Mouse (Mus musculus) hindbrain, embryonic 13.5 days (tissue): ENCODE results near the gene Tnfrsf17. TPM values are rescaled to one million over a fixed set of nuclear protein-coding genes. Genes with fewer than 3 reads are reported as not detected.
A peak's percentile ranks its signal among the peaks of the same experiment; 100 is the strongest.
"Not testable (repeated sequence)": the region's sequence is repeated elsewhere in the genome, so short reads cannot be mapped to it uniquely, and the experiment has no call there.

Experiments used
- ATAC-seq: fragments of 200-750 bp; cut with Nextera tagmentation; 2 replicates; pipeline ENCODE4 v1.8.0; 2017; ENCODE audit warnings: moderate TSS enrichment; ENCODE audit not compliant: low FRiP score
- H3K27ac ChIP-seq: fragments of 300-500 bp; sonication (generic); 2 replicates; pipeline ENCODE4 v1.5.1; 2015; ENCODE audit warnings: inconsistent platforms, mild to moderate bottlenecking, moderate library complexity
- H3K27me3 ChIP-seq: fragments of 300-500 bp; sonication (generic); 2 replicates; pipeline ENCODE4 v1.6.1; 2015; ENCODE audit warnings: mild to moderate bottlenecking, inconsistent platforms
- H3K36me3 ChIP-seq: fragments of 300-500 bp; sonication (generic); 2 replicates; pipeline ENCODE4 v1.6.1; 2015; ENCODE audit warnings: mild to moderate bottlenecking, inconsistent platforms
- H3K4me1 ChIP-seq: fragments of 300-500 bp; sonication (generic); replicated peaks from 2 replicates; pipeline ENCODE4 v1.6.1; 2015; ENCODE audit warnings: inconsistent platforms
- H3K4me2 ChIP-seq: fragments of 300-500 bp; sonication (generic); 2 replicates; pipeline ENCODE4 v1.6.1; 2015; ENCODE audit warnings: inconsistent platforms, mild to moderate bottlenecking, moderate library complexity
- H3K4me3 ChIP-seq: fragments of 300-500 bp; sonication (generic); 2 replicates; pipeline ENCODE4 v1.5.1; 2015; ENCODE audit warnings: mild to moderate bottlenecking, inconsistent platforms
- H3K9ac ChIP-seq: fragments of 300-500 bp; sonication (generic); 2 replicates; pipeline ENCODE4 v1.6.1; 2015; ENCODE audit warnings: mild to moderate bottlenecking, inconsistent platforms
- H3K9me3 ChIP-seq: fragments of 300-500 bp; sonication (generic); 2 replicates; pipeline ENCODE4 v1.6.1; 2016; ENCODE audit warnings: inconsistent platforms
- WGBS: fragments of 180-500 bp; shearing (Covaris S2); methylation state at CpG from one replicate; pipeline ENCODE4 v1.1.7; 2015; 5-methylcytosine and 5-hydroxymethylcytosine counted together
- polyA plus RNA-seq: library from polyadenylated mRNA; unstranded; fragments of >200 nt; fragmentation: Nextera tagmentation; extraction: Ambion mirVana; gene quantifications from 2 replicates; pipeline ENCODE4 v1.2.1, GENCODE M21; 2015

The Tnfrsf17 gene
- polyA plus RNA-seq = not detected in 2 replicates

DNA sequence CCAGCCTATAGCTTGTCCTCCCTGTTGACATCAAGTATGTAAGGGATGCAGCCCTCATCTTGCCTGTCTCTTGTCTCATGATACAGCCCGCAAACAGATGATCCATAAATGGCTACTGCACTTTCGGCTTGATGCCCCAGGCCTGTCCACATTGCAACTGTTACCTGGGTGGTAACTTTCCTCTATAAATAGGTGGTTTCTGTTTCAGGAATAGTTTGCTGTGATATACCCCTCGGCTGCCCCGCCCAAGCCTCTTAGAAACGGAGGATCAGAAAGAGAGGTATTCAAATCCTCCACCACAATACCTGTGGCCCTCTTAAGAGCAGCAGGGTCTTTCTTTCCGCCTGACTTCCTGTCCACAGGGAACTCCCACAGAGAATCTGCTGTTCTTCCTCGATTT is at the start of gene Tnfrsf17:
TSS of gene Tnfrsf17 (plus strand) at position 301 of the 400 bp plus-strand sequence.
- no peak for ATAC-seq
- H3K4me3 ChIP-seq = no peak within 1 kb of the TSS
- no peak within 1 kb of the TSS for H3K27ac ChIP-seq
- H3K9me3 ChIP-seq = no peaks in the 10 kb centered on the region
- 72% methylated on average over 7 of the region's 7 CpGs for WGBS
- H3K36me3 ChIP-seq = no peaks in the 10 kb centered on the region
- H3K4me2 ChIP-seq = no peak within 1 kb of the TSS
- H3K27me3 ChIP-seq = no peaks in the 10 kb centered on the region
- no peaks in the 10 kb centered on the region for H3K4me1 ChIP-seq
- H3K9ac ChIP-seq = 0 out of 2 replicates have a peak within 1 kb of the TSS, but pooled peaks have one; percentile 0

DNA sequence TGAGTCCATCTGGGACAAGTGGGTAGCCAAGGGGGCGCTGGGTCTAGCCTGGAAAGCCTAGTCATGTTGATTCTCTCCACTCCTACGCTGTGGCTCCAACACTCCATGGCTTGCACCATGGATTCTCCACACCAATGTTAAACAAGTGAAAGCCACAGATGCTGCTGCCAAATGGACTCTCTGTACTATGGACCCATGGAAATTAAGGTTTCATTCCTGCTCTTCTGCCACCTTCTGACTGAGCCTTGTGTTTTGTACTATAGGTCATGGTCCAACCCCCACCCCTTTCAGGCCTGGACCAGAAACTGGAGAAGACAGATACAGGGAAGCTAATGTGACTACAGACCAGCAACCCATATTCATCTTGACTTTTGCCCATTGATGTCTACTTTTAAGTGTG is 47.1 kb upstream of the Tnfrsf17 start:
- Histone ChIP-seq H3K9ac (no peak overlapping the region), H3K9me3 (no peaks in the 10 kb centered on the region), H3K4me2 (no peak overlapping the region), H3K27me3 (no peaks in the 10 kb centered on the region), H3K27ac (no peak overlapping the region), H3K4me3 (no peak overlapping the region), H3K4me1 (no peaks in the 10 kb centered on the region), H3K36me3 (no peaks in the 10 kb centered on the region)
- ATAC-seq = no peak
- 77% methylated on average over 2 of the region's 2 CpGs for WGBS

DNA sequence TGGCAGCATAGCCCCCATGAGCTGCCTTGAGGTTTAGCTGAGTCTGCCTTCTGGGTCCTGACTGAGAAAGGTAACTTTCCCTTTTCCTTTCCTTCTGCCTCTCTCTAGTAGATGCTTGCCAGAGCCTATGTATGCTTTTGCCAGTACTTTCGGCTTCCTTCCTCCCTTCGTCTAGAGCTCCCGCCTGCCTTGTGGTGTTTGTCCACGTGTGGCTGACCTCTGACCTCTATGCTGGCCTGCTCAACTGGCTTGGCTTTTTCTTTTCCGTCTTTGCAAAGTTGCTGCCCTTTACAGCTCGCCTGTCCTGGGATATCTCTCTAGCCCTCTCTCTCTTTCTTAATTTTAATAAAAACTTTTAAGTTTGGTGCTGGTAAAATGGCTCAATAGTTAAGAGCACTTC is 43.8 kb upstream of the Tnfrsf17 start:
- 39% methylated on average over 6 of the region's 6 CpGs for WGBS
- Histone ChIP-seq H3K27ac (no peak overlapping the region), H3K4me3 (no peak overlapping the region), H3K4me2 (no peak overlapping the region), H3K4me1 (no peaks in the 10 kb centered on the region), H3K9me3 (no peaks in the 10 kb centered on the region), H3K36me3 (no peaks in the 10 kb centered on the region), H3K27me3 (no peaks in the 10 kb centered on the region), H3K9ac (no peak overlapping the region)
- no peak for ATAC-seq

DNA sequence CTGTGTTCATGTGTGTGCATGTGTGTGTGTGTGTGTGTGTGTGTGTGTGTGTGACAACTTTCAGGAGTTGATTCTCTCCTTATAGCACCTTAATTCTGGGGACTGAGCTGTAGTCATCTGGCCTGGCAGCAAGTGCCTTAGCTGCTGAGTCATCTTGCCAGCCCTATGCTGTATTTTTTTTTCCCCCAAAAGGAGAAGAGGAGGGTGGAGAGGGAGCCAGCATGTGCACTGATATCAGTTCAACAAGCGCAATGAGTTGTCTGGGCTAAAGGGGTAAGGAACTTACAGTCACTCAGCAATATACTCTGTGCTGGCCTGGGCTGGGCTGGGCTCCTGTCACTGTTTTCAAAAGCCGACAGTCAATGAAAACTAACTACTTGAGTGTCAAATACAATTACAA is 43.0 kb upstream of the Tnfrsf17 start:
- no peak overlapping the region for H3K4me3 ChIP-seq
- no peaks in the 10 kb centered on the region for H3K4me1 ChIP-seq
- H3K9me3 ChIP-seq = no peaks in the 10 kb centered on the region
- H3K36me3 ChIP-seq = no peaks in the 10 kb centered on the region
- no peak for ATAC-seq
- WGBS = 91% methylated on average over 2 of the region's 2 CpGs
- H3K4me2 ChIP-seq = no peak overlapping the region
- H3K27me3 ChIP-seq = no peaks in the 10 kb centered on the region
- H3K27ac ChIP-seq = no peak overlapping the region
- H3K9ac ChIP-seq = no peak overlapping the region

DNA sequence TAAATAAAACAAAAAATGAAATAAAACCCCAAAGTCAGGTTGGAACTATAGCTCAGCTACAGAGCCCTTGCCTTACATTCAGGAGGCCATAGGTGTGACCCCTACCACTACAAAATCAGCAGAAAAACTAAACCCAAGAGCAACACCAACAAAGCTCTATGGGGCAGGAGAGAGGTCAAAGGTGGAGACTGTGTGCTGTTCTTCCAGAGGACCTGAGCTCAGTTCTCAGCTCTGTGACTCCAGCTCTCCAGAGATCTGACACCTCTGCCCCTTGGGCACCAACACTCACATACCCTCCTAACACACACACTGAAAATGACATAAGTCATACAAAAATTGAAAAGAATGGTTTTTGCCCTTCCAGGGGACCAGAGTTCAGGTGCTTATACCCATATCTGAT is 42.5 kb upstream of the Tnfrsf17 start:
- no peak for ATAC-seq
- H3K27ac ChIP-seq = no peak overlapping the region
- no peak overlapping the region for H3K4me2 ChIP-seq
- no peaks in the 10 kb centered on the region for H3K27me3 ChIP-seq
- H3K9me3 ChIP-seq = no peaks in the 10 kb centered on the region
- no peak overlapping the region for H3K4me3 ChIP-seq
- H3K4me1 ChIP-seq = no peaks in the 10 kb centered on the region
- no peak overlapping the region for H3K9ac ChIP-seq
- no peaks in the 10 kb centered on the region for H3K36me3 ChIP-seq

DNA sequence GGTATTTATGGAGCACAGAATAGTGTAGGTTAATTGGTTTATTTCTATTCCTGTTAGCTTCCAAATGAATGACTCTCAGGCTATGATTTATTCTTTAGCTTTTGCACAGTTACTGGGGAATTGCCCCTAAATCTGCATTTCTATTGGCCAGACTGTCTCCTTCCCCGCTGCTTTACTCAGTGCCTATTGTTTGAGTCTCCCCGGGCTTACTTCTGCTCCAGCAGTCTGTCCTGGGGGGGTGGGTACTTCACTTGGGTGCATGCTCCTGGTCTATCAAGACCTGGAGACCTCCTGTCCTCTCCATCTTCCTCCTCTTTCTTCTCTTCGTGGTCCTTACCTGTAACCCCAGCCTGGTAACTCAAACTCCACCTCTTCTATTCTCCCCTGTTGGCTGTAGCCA is 36.7 kb upstream of the Tnfrsf17 start:
- ATAC-seq = no peak
- no peak overlapping the region for H3K4me3 ChIP-seq
- no peak overlapping the region for H3K27ac ChIP-seq
- no peak overlapping the region for H3K4me2 ChIP-seq
- WGBS = 33% methylated on average over 3 of the region's 3 CpGs
- no peak overlapping the region for H3K9ac ChIP-seq
- H3K4me1 ChIP-seq = no peaks in the 10 kb centered on the region
- no peaks in the 10 kb centered on the region for H3K27me3 ChIP-seq
- H3K9me3 ChIP-seq = no peaks in the 10 kb centered on the region
- no peaks in the 10 kb centered on the region for H3K36me3 ChIP-seq

DNA sequence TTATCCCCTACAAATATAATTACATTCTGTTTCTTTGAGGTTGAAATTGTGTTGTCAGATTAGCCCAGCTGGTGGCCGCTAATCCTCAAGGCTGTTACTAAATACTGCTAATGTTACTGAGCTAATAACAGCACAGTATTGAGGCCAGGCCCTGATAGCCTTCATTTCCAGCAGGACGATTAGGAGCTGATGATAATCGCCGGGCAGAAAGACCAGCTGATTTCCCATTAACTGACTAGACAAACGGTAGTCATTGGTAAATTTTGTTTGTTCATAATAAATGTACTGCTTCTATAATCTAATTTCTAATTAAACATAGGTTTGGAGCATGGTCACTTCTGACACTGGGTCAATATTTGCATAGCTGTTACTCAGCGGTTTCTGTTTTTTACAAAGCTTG is 34.8 kb upstream of the Tnfrsf17 start:
- Histone ChIP-seq H3K27me3 (no peaks in the 10 kb centered on the region), H3K4me2 (no peak overlapping the region), H3K27ac (no peak overlapping the region), H3K4me3 (no peak overlapping the region), H3K4me1 (no peaks in the 10 kb centered on the region), H3K9ac (no peak overlapping the region), H3K36me3 (no peaks in the 10 kb centered on the region), H3K9me3 (no peaks in the 10 kb centered on the region)
- no peak for ATAC-seq
- 80% methylated on average over 6 of the region's 6 CpGs for WGBS

DNA sequence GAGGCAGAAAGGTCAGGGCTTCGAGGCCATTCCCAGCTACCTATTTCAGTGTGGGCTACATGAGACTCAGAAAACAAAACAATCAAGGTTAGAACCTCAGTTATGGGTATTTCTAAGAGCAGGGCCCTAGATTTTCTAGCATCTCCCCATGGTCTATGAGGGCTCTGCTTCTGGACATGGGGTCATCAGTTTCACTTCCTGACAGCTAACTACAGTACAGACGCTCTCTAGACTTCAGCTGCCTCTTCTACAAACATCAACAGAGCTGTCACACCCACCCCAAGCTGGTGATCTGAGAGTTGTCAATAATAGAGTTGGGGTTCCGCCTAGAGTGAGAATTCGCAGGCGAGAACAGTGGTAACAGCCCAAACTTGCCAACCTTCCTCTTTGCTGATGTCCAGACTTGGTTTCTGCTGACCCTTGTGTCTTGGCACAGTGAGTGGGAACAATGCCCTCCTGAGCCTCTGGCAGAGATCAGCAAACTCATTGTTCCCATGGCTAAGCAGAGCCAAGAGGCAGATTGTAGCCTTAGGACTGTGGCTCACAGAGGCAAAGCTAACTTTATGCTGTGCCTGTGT is 30.9 kb upstream of the Tnfrsf17 start:
- H3K4me1 ChIP-seq = no peaks in the 10 kb centered on the region
- no peak overlapping the region for H3K27ac ChIP-seq
- H3K9ac ChIP-seq = no peak overlapping the region
- H3K36me3 ChIP-seq = no peaks in the 10 kb centered on the region
- no peak overlapping the region for H3K4me3 ChIP-seq
- no peak overlapping the region for H3K4me2 ChIP-seq
- no peaks in the 10 kb centered on the region for H3K27me3 ChIP-seq
- 89% methylated on average over 5 of the region's 5 CpGs for WGBS
- H3K9me3 ChIP-seq = no peaks in the 10 kb centered on the region
- no peak for ATAC-seq

DNA sequence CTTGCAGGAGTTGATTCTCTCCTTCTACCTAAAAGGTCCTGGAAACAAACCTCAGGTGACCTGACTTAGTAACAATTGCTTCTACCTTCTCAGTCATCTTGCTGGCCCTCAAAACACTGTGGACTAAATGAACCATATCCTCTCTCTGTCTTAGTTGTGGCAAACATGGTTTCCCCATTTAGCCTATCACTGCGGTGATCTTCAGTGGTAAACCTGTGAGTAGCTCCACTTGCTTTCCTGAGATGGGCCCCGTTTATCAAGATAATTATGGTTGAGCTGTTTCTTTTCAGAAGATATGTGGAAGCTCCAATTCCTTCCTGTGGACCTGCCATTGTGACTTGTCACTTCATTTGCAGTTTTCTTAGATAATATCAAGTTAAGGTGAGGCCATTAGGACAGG is 28.7 kb upstream of the Tnfrsf17 start:
- H3K4me1 ChIP-seq = no peaks in the 10 kb centered on the region
- no peak overlapping the region for H3K9ac ChIP-seq
- no peak overlapping the region for H3K4me3 ChIP-seq
- 92% methylated on average over 2 of the region's 2 CpGs for WGBS
- no peaks in the 10 kb centered on the region for H3K27me3 ChIP-seq
- no peaks in the 10 kb centered on the region for H3K36me3 ChIP-seq
- no peaks in the 10 kb centered on the region for H3K9me3 ChIP-seq
- H3K27ac ChIP-seq = no peak overlapping the region
- ATAC-seq = no peak
- no peak overlapping the region for H3K4me2 ChIP-seq

DNA sequence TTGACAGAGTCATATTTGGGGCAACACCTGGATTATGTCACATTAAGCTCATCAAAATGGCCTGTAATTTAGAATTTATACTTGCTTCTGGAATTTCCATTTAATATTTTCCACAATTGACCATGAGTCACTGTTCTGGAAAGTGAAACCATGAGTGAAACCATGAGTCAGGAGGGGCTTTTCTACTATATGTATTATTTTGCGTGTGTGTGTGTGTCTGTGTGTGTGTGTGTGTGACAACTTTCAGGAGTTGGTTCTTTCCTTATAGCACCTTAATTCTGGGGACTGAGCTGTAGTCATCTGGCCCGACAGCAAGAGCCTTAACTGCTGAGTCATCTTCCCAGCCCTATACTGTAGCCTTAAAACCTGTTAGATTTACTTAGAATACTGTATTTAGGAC is 27.7 kb upstream of the Tnfrsf17 start:
- Histone ChIP-seq H3K36me3 (no peaks in the 10 kb centered on the region), H3K9me3 (no peaks in the 10 kb centered on the region), H3K27me3 (no peaks in the 10 kb centered on the region), H3K4me2 (no peak overlapping the region), H3K4me1 (no peaks in the 10 kb centered on the region), H3K27ac (no peak overlapping the region), H3K4me3 (no peak overlapping the region), H3K9ac (no peak overlapping the region)
- WGBS = 89% methylated on average over 2 of the region's 2 CpGs
- ATAC-seq = no peak

DNA sequence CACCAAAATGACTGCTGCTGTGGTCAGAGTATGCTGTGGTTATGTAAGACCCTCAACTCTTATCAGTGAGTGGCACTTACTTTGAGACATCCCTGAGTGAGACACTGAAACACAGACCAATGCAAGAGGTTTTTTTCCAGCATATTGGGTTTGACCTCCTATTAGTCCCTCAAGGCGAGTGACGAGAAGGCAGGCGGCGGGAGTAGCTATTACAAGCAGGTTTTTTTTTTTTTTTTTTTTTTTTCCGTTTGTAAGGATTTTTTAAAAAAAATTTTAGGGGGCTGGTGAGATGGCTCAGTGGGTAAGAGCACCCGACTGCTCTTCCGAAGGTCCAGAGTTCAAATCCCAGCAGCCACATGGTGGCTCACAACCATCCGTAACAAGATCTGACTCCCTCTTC is 24.7 kb upstream of the Tnfrsf17 start:
- H3K27me3 ChIP-seq, H3K9me3 ChIP-seq, H3K4me1 ChIP-seq, H3K36me3 ChIP-seq, H3K9ac ChIP-seq, ATAC-seq, H3K27ac ChIP-seq, H3K4me2 ChIP-seq, H3K4me3 ChIP-seq: not testable (repeated sequence)
- 96% methylated on average over 8 of the region's 8 CpGs for WGBS

DNA sequence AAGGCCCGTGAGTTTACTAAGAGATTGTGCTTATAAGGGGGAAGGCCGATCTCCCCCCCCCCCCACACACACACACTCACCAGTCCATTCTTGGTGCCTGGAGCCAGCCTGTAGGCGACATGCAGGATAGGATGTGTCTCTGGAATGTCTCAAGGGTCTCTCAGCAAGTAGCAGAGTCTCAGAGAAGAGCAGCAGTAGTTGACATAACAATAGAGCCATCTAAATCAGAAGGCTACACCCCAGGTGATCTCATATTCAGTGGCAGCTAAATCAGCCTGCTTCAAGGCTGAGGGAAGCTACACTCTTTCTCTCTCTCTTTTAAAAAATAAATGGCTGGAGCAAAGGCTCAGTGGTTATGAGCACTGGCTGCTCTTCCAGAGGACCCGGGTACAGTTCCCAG is 18.0 kb upstream of the Tnfrsf17 start:
- H3K9me3 ChIP-seq, H3K4me3 ChIP-seq, H3K9ac ChIP-seq, H3K4me2 ChIP-seq, H3K36me3 ChIP-seq, H3K4me1 ChIP-seq, H3K27ac ChIP-seq, ATAC-seq, H3K27me3 ChIP-seq: not testable (repeated sequence)
- WGBS = 65% methylated on average over 4 of the region's 4 CpGs

DNA sequence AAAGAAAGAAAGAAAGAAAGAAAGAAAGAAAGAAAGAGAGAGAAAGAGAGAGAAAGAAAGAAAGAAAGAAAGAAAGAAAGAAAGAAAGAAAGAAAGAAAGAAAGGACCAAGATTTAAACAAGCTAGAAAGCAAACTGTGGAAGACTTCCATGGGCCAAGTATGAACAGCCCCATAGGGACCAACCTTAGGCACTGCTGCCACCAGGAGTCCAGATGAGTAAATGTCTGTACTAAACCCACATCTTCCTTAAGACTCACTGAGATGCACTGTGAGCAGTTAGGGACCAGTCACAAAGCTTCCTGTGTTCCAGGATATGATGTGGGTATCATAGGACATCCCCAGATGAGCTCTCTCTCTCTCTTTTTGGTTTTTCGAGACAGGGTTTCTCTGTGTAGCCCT is 15.9 kb upstream of the Tnfrsf17 start:
- H3K4me1 ChIP-seq, H3K9me3 ChIP-seq, H3K27ac ChIP-seq, H3K27me3 ChIP-seq, H3K36me3 ChIP-seq, H3K4me3 ChIP-seq, ATAC-seq, H3K4me2 ChIP-seq, H3K9ac ChIP-seq: not testable (repeated sequence)
- 72% methylated on average over 1 of the region's 1 CpGs for WGBS

DNA sequence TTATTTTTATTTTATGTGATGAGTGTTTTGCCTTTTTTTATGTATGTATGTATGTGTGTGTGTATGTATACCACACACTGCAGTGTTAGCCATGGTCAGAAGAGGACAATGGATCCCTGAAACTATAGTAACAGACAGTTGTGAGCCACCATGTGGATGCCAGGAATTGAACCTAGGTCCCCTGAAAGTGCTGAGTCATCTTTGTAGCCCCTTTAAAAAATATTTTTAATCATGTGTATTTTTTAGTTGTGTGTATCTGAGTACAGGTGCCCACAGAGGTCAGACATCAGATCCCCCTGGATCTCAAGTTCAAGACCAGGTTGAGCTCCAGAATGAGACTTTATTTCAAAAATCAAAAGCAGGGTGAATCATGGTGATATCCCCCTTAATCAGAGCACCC is 9.9 kb upstream of the Tnfrsf17 start:
- no peak overlapping the region for H3K4me3 ChIP-seq
- no peaks in the 10 kb centered on the region for H3K9me3 ChIP-seq
- no peak overlapping the region for H3K9ac ChIP-seq

More for the DNA sequence above, 9.9 kb upstream of the Tnfrsf17 start:
- Histone ChIP-seq H3K4me1 (no peaks in the 10 kb centered on the region), H3K27ac (no peak overlapping the region), H3K36me3 (no peaks in the 10 kb centered on the region), H3K27me3 (no peaks in the 10 kb centered on the region), H3K4me2 (no peak overlapping the region)
- ATAC-seq = no peak
